Mouse (Mus musculus): ENCODE measurements around the gene Ap4s1. TPM values are rescaled to one million over a fixed set of nuclear protein-coding genes. Genes with fewer than 3 reads are reported as not detected.

Ap4s1 gene
- polyA plus RNA-seq, 1 experiment from 2014 or later: 14.9 TPM

GRCm38 (mm10) chr12:51741690-51742089 lies 50.9 kb downstream of the Ap4s1 start:
- TF ChIP-seq CTCF (IDR thresholded peaks at IDR 0.05; ENCODE audit: low read depth) (peak; percentile 80), EP300 (IDR thresholded peaks at IDR 0.05; ENCODE audit: low read depth) (no peak)
- H3K36me3 ChIP-seq (replicated peaks; ENCODE audit: insufficient read depth, low read length): peaks cover 38% of the 10 kb centered on the region
- H3K4me2 ChIP-seq (ENCODE audit: low read depth, low read length): no peak overlapping the region
- H3K4me3 ChIP-seq (ENCODE audit: low read depth, low read length): no peak overlapping the region
- H3K9me3 ChIP-seq (ENCODE audit: low read length): no peaks in the 10 kb centered on the region
- H3K27ac ChIP-seq (ENCODE audit: low read depth): no peak overlapping the region
- no peaks in the 10 kb centered on the region for H3K27me3 ChIP-seq (ENCODE audit: insufficient read depth, low read length)
- peak; percentile 64 for DNase-seq
- 79% methylated on average over 6 of the region's 6 CpGs for WGBS (ENCODE audit: insufficient replicate concordance)
- H3K9ac ChIP-seq (replicated peaks): no peak overlapping the region
- peak; percentile 61 for ATAC-seq
- H3K4me1 ChIP-seq (ENCODE audit: insufficient read depth): no peaks in the 10 kb centered on the region

- H3K4me2 ChIP-seq (ENCODE audit: low read depth, low read length): no peak overlapping the region
- H3K9me3 ChIP-seq (ENCODE audit: low read length): no peaks in the 10 kb centered on the region
- H3K36me3 ChIP-seq (replicated peaks; ENCODE audit: insufficient read depth, low read length): peaks cover 63% of the 10 kb centered on the region
- no peaks in the 10 kb centered on the region for H3K4me1 ChIP-seq (ENCODE audit: insufficient read depth)
- WGBS (ENCODE audit: insufficient replicate concordance): 83% methylated on average over 6 of the region's 6 CpGs
- no peak for DNase-seq
- ATAC-seq: no peak
- H3K9ac ChIP-seq (replicated peaks): no peak overlapping the region
- TF ChIP-seq EP300 (IDR thresholded peaks at IDR 0.05; ENCODE audit: low read depth): no peak
- TF ChIP-seq CTCF (IDR thresholded peaks at IDR 0.05; ENCODE audit: low read depth): no peak
- H3K4me3 ChIP-seq (ENCODE audit: low read depth, low read length): no peak overlapping the region
- H3K27ac ChIP-seq (ENCODE audit: low read depth): no peak overlapping the region
- H3K27me3 ChIP-seq (ENCODE audit: insufficient read depth, low read length): no peaks in the 10 kb centered on the region
These were observed 54.1 kb downstream of the Ap4s1 start for GRCm38 (mm10) chr12:51744957-51745356.

GRCm38 (mm10) chr12:51747348-51747747 lies 56.5 kb downstream of the Ap4s1 start:
- ATAC-seq: no peak
- Histone ChIP-seq H3K4me1 (ENCODE audit: insufficient read depth) (no peaks in the 10 kb centered on the region), H3K36me3 (replicated peaks; ENCODE audit: insufficient read depth, low read length) (peaks cover 83% of the 10 kb centered on the region)

GRCm38 (mm10) chr12:51755938-51756598 lies 65.2 kb downstream of the Ap4s1 start:
- Histone ChIP-seq H3K27me3 (ENCODE audit: insufficient read depth, low read length) (no peaks in the 10 kb centered on the region), H3K36me3 (replicated peaks; ENCODE audit: insufficient read depth, low read length) (peaks cover 91% of the 10 kb centered on the region), H3K4me1 (ENCODE audit: insufficient read depth) (no peaks in the 10 kb centered on the region), H3K9ac (replicated peaks) (no peak overlapping the region), H3K9me3 (ENCODE audit: low read length) (no peaks in the 10 kb centered on the region), H3K27ac (ENCODE audit: low read depth) (no peak overlapping the region), H3K4me2 (ENCODE audit: low read depth, low read length) (no peak overlapping the region), H3K4me3 (ENCODE audit: low read depth, low read length) (no peak overlapping the region)
- TF ChIP-seq CTCF (IDR thresholded peaks at IDR 0.05; ENCODE audit: low read depth) (no peak), EP300 (IDR thresholded peaks at IDR 0.05; ENCODE audit: low read depth) (no peak)
- 87% methylated on average over 12 of the region's 12 CpGs for WGBS (ENCODE audit: insufficient replicate concordance)
- DNase-seq: no peak
- peak; percentile 41; the same call in 1 of the 2 replicates for ATAC-seq

More at GRCm38 (mm10) chr12:51747348-51747747, 56.5 kb downstream of the Ap4s1 start:
- 83% methylated on average over 2 of the region's 2 CpGs for WGBS (ENCODE audit: insufficient replicate concordance)
- H3K9ac ChIP-seq (replicated peaks): no peak overlapping the region
- H3K4me2 ChIP-seq (ENCODE audit: low read depth, low read length): no peak overlapping the region
- DNase-seq: no peak
- no peak overlapping the region for H3K4me3 ChIP-seq (ENCODE audit: low read depth, low read length)
- no peak for TF ChIP-seq EP300 (IDR thresholded peaks at IDR 0.05; ENCODE audit: low read depth)
- peak; percentile 39; the same call in 1 of the 2 replicates for TF ChIP-seq CTCF (IDR thresholded peaks at IDR 0.05; ENCODE audit: low read depth)
- no peaks in the 10 kb centered on the region for H3K27me3 ChIP-seq (ENCODE audit: insufficient read depth, low read length)
- no peaks in the 10 kb centered on the region for H3K9me3 ChIP-seq (ENCODE audit: low read length)
- H3K27ac ChIP-seq (ENCODE audit: low read depth): no peak overlapping the region

GRCm38 (mm10) chr12:51756599-51756961 lies 65.7 kb downstream of the Ap4s1 start:
- Histone ChIP-seq H3K27me3 (ENCODE audit: insufficient read depth, low read length) (no peaks in the 10 kb centered on the region), H3K9ac (replicated peaks) (no peak overlapping the region), H3K4me2 (ENCODE audit: low read depth, low read length) (no peak overlapping the region), H3K9me3 (ENCODE audit: low read length) (no peaks in the 10 kb centered on the region), H3K36me3 (replicated peaks; ENCODE audit: insufficient read depth, low read length) (peaks cover 91% of the 10 kb centered on the region), H3K4me1 (ENCODE audit: insufficient read depth) (no peaks in the 10 kb centered on the region), H3K27ac (ENCODE audit: low read depth) (no peak overlapping the region), H3K4me3 (ENCODE audit: low read depth, low read length) (no peak overlapping the region)
- ATAC-seq (peak; percentile 19; the same call in 1 of the 2 replicates), DNase-seq (no peak)
- no peak for TF ChIP-seq CTCF (IDR thresholded peaks at IDR 0.05; ENCODE audit: low read depth)
- no peak for TF ChIP-seq EP300 (IDR thresholded peaks at IDR 0.05; ENCODE audit: low read depth)

DNA sequence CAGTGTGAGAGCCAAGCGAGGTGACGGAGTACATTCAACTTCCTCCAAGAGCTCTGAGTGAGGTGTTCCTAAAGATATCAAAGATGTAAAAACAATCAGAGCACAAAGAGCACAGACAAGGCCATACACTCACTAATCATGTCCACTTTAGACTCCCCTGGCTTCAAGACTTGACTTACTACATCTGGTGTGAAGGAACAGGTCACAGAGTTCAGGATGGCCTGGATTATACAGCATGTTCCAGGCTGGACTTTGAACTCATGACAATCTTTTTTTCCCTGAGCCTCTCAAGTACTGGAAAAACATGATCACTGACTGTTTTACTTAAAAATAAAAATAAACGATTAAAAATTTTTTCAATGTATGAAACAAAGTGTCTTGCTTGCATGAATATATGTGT lies 68.5 kb downstream of the Ap4s1 start:
- no peak overlapping the region for H3K9ac ChIP-seq (replicated peaks)
- H3K27me3 ChIP-seq (ENCODE audit: insufficient read depth, low read length): no peaks in the 10 kb centered on the region
- no peaks in the 10 kb centered on the region for H3K9me3 ChIP-seq (ENCODE audit: low read length)
- peaks cover 87% of the 10 kb centered on the region for H3K36me3 ChIP-seq (replicated peaks; ENCODE audit: insufficient read depth, low read length)
- no peak overlapping the region for H3K4me3 ChIP-seq (ENCODE audit: low read depth, low read length)
- no peak overlapping the region for H3K27ac ChIP-seq (ENCODE audit: low read depth)
- no peak overlapping the region for H3K4me2 ChIP-seq (ENCODE audit: low read depth, low read length)
- no peaks in the 10 kb centered on the region for H3K4me1 ChIP-seq (ENCODE audit: insufficient read depth)
- 96% methylated on average over 3 of the region's 3 CpGs for WGBS (ENCODE audit: insufficient replicate concordance)
- ATAC-seq: no peak
- TF ChIP-seq EP300 (IDR thresholded peaks at IDR 0.05; ENCODE audit: low read depth) (no peak), CTCF (IDR thresholded peaks at IDR 0.05; ENCODE audit: low read depth) (no peak)
- DNase-seq: no peak

Data from liver, postnatal 0 days (tissue).